Mouse (Mus musculus): Measurements from ENCODE around the gene Exosc1. TPM values are rescaled to one million over a fixed set of nuclear protein-coding genes. Genes with fewer than 3 reads are reported as not detected.
A peak's percentile ranks its signal among the peaks of the same experiment; 100 is the strongest.

Exosc1 gene
- polyA plus RNA-seq, 1 experiment = 20.3 TPM

DNA sequence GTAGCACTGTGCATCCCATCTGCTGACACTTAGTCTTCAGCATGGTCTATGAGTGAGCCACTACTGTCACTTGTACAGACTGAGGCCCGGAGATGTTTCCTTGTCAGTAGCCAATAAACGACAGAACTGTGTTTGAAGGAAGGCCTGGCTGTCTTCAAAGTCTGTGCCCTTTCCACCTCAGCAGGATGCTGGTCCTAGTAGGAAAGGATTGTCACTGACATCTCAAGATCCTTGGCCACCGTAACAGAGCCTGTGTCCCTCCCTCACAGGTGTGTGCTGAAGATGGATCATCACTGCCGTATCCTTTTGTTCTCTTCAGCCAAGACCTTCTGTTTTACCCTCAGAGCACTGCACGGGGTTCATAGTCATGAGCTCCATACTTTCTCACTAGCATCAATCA lies 5.3 kb upstream of the Exosc1 start:
- Histone ChIP-seq H3K27me3 (ENCODE audit: control insufficient read depth, insufficient read depth, low read length) (no peaks in the 10 kb centered on the region), H3K27ac (ENCODE audit: control insufficient read depth, insufficient read depth, low read length) (no peak overlapping the region), H3K4me1 (replicated peaks; ENCODE audit: control insufficient read depth, insufficient read depth, low read length) (peaks cover 3% of the 10 kb centered on the region), H3K36me3 (ENCODE audit: control insufficient read depth, insufficient read depth, low read length) (peaks cover 34% of the 10 kb centered on the region), H3K4me3 (ENCODE audit: control insufficient read depth, insufficient read depth, low read length) (no peak overlapping the region)
- TF ChIP-seq CTCF (IDR thresholded peaks at IDR 0.05; ENCODE audit: borderline replicate concordance, control insufficient read depth, extremely low read depth, insufficient read depth, low read length, poor library complexity) = no peak
- no peak for TF ChIP-seq POLR2A (IDR thresholded peaks at IDR 0.05; ENCODE audit: control insufficient read depth, extremely low read depth, insufficient read depth, low read length, poor library complexity)
- DNase-seq = no peak
- whole genome bisulfite sequencing = 94% methylated on average over 5 of the region's 5 CpGs

DNA sequence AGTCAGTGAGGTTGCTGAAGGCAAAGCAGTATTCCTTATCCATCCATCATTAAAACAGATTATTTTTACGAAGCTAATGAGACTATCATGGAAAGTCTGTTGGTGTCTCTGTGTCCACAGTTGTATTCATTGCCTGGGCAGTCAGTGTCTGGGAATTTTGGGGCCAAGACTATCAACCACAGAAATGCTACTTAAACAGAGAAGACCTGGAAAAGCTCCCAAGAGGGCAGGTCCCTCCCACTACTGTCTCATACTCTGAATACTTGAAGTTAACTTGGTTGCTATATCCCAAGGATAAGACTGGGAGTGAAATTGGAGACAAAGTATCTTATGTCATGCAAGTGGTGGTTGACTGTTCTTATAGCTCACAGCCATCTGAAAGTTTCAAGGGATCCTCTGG lies 2.7 kb upstream of the Exosc1 start:
- Histone ChIP-seq H3K4me1 (replicated peaks; ENCODE audit: control insufficient read depth, insufficient read depth, low read length) (peaks cover 3% of the 10 kb centered on the region), H3K36me3 (ENCODE audit: control insufficient read depth, insufficient read depth, low read length) (peaks cover 10% of the 10 kb centered on the region; the same call in 1 of the 2 replicates), H3K4me3 (ENCODE audit: control insufficient read depth, insufficient read depth, low read length) (no peak overlapping the region), H3K27ac (ENCODE audit: control insufficient read depth, insufficient read depth, low read length) (no peak overlapping the region), H3K27me3 (ENCODE audit: control insufficient read depth, insufficient read depth, low read length) (no peaks in the 10 kb centered on the region)
- DNase-seq = no peak
- whole genome bisulfite sequencing = 100% methylated on average over 1 of the region's 1 CpGs
- TF ChIP-seq POLR2A (IDR thresholded peaks at IDR 0.05; ENCODE audit: control insufficient read depth, extremely low read depth, insufficient read depth, low read length, poor library complexity) (no peak), CTCF (IDR thresholded peaks at IDR 0.05; ENCODE audit: borderline replicate concordance, control insufficient read depth, extremely low read depth, insufficient read depth, low read length, poor library complexity) (no peak)

- Histone ChIP-seq H3K36me3 (ENCODE audit: control insufficient read depth, insufficient read depth, low read length) (0 out of 2 replicates have a peak, but pooled peaks cover 4% of the 10 kb centered on the region), H3K4me3 (ENCODE audit: control insufficient read depth, insufficient read depth, low read length) (no peak overlapping the region), H3K27me3 (ENCODE audit: control insufficient read depth, insufficient read depth, low read length) (no peaks in the 10 kb centered on the region), H3K27ac (ENCODE audit: control insufficient read depth, insufficient read depth, low read length) (no peak overlapping the region), H3K4me1 (replicated peaks; ENCODE audit: control insufficient read depth, insufficient read depth, low read length) (peaks cover 3% of the 10 kb centered on the region)
- DNase-seq = no peak
- WGBS = 26% methylated on average over 6 of the region's 6 CpGs
- TF ChIP-seq CTCF (IDR thresholded peaks at IDR 0.05; ENCODE audit: borderline replicate concordance, control insufficient read depth, extremely low read depth, insufficient read depth, low read length, poor library complexity) = no peak
- no peak for TF ChIP-seq POLR2A (IDR thresholded peaks at IDR 0.05; ENCODE audit: control insufficient read depth, extremely low read depth, insufficient read depth, low read length, poor library complexity)
These were observed 901 bp upstream of the Exosc1 start for GRCm38 (mm10) chr19:41934124-41934523.

DNA sequence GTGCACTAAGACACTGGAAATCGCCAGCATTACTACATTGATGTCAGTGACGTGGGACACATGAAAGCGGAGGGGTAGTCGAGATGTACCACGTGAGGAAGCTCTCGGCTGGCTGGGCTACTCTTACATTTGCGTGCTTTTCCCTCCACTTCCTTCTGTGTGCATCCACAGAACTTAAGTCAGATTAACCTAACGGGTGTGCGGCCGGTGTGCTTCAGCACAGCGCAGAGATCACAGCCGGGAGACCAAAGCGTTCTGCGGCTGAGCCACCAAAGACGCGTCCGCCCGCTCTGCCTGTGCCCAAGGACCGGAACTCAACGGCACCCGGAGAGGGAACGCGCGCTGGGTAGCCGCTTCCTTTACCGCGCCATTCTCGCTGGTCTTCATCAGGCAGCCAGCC lies 537 bp downstream of the Exosc1 start:
- no peak for DNase-seq
- TF ChIP-seq CTCF (IDR thresholded peaks at IDR 0.05; ENCODE audit: borderline replicate concordance, control insufficient read depth, extremely low read depth, insufficient read depth, low read length, poor library complexity) (no peak), POLR2A (IDR thresholded peaks at IDR 0.05; ENCODE audit: control insufficient read depth, extremely low read depth, insufficient read depth, low read length, poor library complexity) (0 out of 2 replicates have a peak, but pooled peaks have one; percentile 6)
- H3K27me3 ChIP-seq (ENCODE audit: control insufficient read depth, insufficient read depth, low read length) = no peaks in the 10 kb centered on the region
- 0 out of 2 replicates have a peak, but pooled peaks cover 4% of the 10 kb centered on the region for H3K36me3 ChIP-seq (ENCODE audit: control insufficient read depth, insufficient read depth, low read length)
- H3K4me1 ChIP-seq (replicated peaks; ENCODE audit: control insufficient read depth, insufficient read depth, low read length) = peaks cover 3% of the 10 kb centered on the region
- peak overlapping the region; percentile 67 for H3K27ac ChIP-seq (ENCODE audit: control insufficient read depth, insufficient read depth, low read length)
- H3K4me3 ChIP-seq (ENCODE audit: control insufficient read depth, insufficient read depth, low read length) = peak overlapping the region; percentile 91
- WGBS = under 1% methylated on average over 28 of the region's 28 CpGs

DNA sequence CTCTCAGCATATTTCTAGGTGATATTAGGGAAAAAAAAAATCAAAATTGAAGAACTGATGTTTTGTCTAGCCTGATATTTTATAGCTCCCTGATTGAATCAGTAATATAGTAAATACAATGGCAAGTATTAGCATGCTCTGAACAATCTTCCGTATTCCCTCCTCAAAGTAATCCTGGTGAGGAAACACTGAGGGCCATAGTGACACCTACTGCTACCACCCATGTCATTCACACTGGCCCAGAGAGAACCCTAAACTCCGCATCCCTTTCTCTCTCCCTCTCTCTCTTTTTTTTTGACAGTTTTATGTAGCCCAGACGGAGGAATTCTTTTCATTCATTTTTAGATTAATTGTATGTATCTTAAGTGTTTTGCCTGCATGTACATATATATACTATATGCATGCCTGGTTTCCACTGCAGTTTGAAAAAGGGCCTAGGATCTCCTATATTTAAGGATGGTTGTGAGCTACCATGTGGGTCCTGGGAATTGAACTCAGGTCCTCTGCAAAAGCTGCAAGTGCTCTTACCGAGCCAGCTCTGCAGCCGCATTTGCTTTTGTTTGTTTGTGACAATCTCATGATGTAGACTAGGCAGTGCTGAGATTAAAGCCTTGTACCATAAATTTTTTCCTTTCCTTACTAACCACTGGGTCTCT lies 12.7 kb downstream of the Exosc1 start:
- WGBS = 96% methylated on average over 5 of the region's 5 CpGs
- Histone ChIP-seq H3K36me3 (ENCODE audit: control insufficient read depth, insufficient read depth, low read length) (peaks cover 34% of the 10 kb centered on the region), H3K27ac (ENCODE audit: control insufficient read depth, insufficient read depth, low read length) (no peak overlapping the region), H3K27me3 (ENCODE audit: control insufficient read depth, insufficient read depth, low read length) (no peaks in the 10 kb centered on the region), H3K4me3 (ENCODE audit: control insufficient read depth, insufficient read depth, low read length) (no peak overlapping the region), H3K4me1 (replicated peaks; ENCODE audit: control insufficient read depth, insufficient read depth, low read length) (no peaks in the 10 kb centered on the region)
- DNase-seq = no peak
- no peak for TF ChIP-seq CTCF (IDR thresholded peaks at IDR 0.05; ENCODE audit: borderline replicate concordance, control insufficient read depth, extremely low read depth, insufficient read depth, low read length, poor library complexity)
- TF ChIP-seq POLR2A (IDR thresholded peaks at IDR 0.05; ENCODE audit: control insufficient read depth, extremely low read depth, insufficient read depth, low read length, poor library complexity) = no peak

DNA sequence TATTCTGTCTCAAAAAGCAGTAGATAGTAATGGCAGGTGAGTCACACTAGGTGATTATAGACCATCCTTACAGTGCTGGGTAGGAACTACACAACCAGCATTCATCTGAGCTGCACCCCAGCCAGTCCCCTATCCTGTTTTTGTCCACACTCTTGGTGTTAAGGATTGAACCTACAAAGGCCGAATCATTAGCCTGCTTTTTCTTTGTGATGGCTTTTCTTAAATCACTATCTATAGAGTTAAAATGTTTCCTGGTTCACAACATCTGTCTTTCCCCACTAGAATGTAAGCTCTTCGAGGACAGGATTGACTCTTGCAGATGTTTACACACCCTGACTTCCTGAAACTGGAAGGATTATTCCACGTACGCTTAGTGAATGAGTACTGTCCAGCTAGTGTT lies 13.8 kb downstream of the Exosc1 start:
- 92% methylated on average over 4 of the region's 4 CpGs for WGBS
- Histone ChIP-seq H3K4me1 (replicated peaks; ENCODE audit: control insufficient read depth, insufficient read depth, low read length) (no peaks in the 10 kb centered on the region), H3K4me3 (ENCODE audit: control insufficient read depth, insufficient read depth, low read length) (no peak overlapping the region), H3K27me3 (ENCODE audit: control insufficient read depth, insufficient read depth, low read length) (no peaks in the 10 kb centered on the region), H3K36me3 (ENCODE audit: control insufficient read depth, insufficient read depth, low read length) (peaks cover 34% of the 10 kb centered on the region), H3K27ac (ENCODE audit: control insufficient read depth, insufficient read depth, low read length) (no peak overlapping the region)
- no peak for DNase-seq
- no peak for TF ChIP-seq CTCF (IDR thresholded peaks at IDR 0.05; ENCODE audit: borderline replicate concordance, control insufficient read depth, extremely low read depth, insufficient read depth, low read length, poor library complexity)
- TF ChIP-seq POLR2A (IDR thresholded peaks at IDR 0.05; ENCODE audit: control insufficient read depth, extremely low read depth, insufficient read depth, low read length, poor library complexity) = no peak
